Mouse (Mus musculus): Measurements from ENCODE around the gene Ncor2.

DNA sequence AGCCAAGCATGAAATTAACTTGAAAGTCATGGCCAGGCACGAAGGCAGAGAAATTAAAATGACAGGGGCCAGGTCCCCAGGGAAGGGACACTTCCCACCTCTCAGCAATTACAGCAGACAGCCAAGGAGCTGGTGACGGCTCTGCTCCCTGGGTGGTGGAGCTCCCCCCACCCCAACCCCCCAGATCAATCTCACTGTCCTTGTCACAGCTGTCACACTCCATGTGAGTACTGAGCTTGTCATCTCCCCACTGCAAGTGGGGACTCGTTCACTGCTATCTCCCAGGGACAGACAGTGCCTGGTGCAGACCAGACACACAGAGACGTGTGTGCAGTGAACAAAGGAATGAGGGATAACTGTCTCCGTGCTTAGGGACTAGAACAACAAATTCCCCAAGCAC is 85.2 kb downstream of the Ncor2 start:
- TF ChIP-seq CTCF (IDR thresholded peaks at IDR 0.05; ENCODE audit: low read depth, low read length) (no peak), POLR2A (IDR thresholded peaks at IDR 0.05; ENCODE audit: extremely low read depth, insufficient read depth, low read length) (no peak)
